Mouse (Mus musculus) cerebellum, adult 8-10 months (tissue): ENCODE measurements around the gene Gabra5.

ENCODE experiments used
- DNase-seq: peaks from one replicate; pipeline ENCODE4 v3.0.0; 2022

The Gabra5 gene

DNA sequence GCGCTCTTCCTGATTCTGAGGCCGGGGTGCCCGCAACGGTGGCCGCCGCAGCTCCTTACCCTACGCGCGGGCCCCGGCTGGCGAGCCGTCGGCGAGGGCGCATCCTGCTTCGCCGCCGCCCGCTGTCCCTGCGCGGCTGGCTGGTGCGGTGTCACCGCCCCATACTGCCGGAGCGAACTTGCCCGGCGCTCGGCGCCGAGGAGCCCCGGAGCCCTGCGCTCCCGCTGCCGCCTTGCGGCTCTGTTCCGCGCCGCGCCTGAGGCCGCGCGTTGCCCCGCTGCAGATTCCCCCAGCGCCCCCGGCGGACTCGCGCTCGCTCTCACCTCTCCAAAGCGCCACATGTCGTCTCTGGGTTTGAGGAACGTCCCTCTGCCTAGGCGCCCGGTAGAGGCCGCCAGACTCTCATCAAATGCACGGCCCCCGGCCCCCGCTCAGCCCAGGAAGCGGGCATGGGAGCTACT, at the start of gene Gabra5:
Gabra5 (minus strand) TSS at position 379 of the 461 bp plus-strand sequence.
- DNase-seq = no peak

DNA sequence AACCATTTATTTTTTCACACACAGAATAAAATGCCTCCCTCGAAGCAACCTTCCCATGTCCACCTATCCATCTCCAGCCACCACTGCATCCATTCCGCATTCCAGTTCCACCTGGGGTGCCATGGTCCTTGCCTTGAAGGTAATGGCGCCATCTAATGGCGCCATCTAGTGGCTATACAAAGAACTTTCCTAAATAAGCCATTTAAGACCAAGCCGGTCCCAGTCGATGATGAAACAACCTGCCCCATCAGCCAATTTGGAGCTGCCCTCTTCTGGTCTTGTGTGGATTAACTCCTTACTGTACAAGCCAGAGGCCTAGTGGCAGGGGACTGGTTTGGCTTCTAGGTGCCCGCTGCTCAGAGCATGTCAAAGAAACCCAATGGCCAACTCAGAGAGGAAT, 28.7 kb upstream of the Gabra5 start:
- no peak for DNase-seq

DNA sequence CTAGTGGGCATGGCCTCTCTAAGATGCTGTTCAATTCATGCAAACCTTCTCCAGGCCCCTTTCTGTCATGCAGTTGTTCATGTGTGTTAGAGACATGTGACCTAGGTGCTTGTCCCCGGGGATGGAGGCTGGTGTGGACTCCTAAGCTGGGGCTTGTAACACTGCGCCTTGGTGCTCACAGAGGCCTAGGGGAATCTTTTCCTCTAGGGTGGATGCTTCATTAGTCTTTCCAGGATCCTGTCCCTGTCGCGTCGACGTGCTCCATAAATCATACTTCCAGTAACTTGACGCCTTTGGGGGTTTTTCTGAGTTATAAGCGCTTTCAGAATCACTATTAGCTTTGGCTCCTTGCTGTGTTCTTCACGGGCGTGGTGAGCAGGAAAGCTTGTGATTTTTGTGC, 22.8 kb upstream of the Gabra5 start:
- DNase-seq = no peak

DNA sequence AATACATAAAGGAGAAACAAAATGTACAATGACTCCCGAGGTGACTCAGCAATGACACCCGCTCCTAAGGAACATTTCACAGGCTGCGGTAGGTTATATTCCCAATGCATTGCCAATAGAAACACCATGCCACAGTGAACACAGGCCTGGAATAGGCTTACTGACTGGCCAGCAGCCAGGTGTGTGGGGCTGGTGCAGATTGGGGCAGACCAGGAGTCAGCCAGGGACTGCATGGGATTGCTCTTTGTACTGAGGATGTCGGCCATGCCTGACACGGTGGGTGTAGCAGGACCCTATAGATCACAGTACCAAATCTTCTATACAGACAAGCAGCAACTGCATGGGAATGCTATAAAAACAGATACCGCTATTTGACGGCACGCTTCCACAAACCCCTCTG, 20.1 kb upstream of the Gabra5 start:
- DNase-seq = no peak

DNA sequence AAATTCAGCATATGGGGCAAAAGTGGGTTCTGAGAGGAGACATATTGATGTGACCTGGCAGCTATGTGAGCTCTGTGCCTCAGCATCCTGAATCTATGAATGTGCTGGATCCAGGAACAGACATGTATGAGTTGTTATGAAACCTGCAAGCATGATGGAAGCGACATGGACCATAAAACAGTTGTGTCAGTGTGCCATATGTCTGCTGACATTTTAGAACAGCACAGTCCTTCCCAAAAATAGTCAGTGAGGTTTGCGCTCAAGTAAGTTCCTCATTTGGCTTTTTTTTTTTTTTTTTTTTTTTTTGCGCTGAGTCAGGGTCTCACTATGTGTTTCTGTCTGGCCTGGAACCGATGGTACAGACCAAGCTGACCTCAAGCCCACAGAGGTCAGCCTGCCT, 19.6 kb upstream of the Gabra5 start:
- DNase-seq = no peak

DNA sequence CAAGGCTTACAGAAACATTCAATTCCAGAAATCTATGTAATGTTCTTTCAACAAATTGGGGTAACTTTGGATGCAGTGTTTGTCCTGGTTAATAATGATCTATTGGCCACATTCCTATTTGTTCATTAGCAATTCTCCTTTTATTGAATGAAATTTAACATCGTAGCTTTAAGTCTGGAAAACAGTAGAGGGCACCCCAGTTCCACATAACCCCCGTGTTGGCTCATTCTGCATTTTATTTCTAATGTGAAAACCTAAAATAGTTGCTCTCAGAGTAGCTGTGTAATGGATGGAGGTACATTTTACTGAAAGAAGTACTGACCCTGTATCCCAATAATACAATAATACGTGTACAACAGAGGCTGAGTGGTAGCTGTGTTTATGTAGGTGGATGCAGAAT, 3.1 kb upstream of the Gabra5 start:
- peak; percentile 35 for DNase-seq

DNA sequence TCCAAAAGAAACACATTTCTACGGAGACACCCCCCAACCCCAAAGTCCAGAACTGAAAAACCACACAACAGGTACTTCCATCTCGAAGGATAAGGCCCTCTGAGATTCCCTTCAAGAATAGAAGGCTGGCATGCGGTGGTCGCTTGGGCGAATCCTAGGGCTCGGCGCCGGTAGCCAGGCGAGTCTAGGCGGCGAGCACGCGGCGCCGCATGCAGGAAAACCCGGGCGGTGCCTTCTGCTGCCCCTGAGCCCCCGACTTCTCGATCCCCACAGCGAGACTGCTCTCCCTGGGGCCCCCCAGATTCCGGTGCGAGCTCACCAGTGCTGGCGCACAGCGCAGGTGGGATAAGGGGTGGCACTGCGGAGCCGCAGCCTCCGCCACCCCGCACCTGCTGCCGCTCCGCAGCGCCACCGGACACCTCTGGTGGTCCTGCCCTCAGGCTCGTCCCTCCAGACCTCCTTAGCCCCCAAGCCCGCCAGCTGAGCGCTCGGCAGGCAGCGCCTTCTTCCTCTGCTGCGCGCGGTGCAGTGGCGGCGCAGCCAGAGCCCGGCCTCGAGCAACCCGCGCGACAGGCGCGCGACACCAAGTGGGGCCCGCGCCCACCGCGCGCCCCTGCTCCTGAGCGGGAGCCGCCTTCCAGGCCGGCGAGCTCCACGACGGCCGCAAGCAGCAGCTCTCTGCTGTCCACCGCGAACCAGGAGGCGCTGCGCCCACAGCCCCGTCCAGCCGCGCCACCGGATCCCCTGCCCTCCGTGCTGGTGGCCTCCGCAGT, 813 bp downstream of the Gabra5 start:
- no peak for DNase-seq

DNA sequence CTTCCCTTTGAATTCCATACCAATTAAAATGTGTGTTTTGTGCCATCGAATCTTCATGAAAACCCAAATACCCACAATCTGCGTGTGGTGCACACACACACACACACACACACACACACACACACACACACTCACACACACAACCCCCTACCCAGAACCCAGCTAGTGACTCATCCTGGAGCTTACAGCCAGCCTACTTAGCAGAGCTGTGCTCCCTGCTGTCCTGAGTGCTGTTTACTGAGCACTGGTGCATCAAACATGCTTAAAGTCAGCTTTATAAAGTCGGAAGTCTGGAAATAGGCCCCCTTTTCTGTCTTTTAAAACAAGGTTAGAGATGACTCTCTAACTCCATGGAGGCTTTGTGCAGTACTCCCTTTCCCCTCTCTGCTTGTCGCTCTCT, 7.0 kb downstream of the Gabra5 start:
- DNase-seq = no peak

DNA sequence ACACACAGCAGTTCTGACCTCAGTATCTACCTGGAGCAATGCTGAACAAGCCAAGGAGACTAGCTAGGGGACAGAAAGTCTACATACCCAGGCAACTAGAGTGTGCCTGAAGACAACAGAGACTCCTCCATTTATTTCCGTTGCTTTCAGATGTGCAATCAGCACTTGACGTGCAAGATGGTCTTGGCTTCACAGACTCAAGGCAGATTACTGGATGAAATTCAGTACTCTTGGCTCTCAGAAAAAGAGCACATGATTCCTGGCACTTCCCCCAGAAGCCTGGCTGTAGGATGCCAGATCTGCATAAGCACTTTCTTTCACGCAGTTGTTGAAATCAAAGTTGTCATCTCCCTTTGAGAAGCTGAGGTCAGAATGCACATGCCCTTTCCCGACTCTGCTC, 18.1 kb downstream of the Gabra5 start:
- DNase-seq = no peak

DNA sequence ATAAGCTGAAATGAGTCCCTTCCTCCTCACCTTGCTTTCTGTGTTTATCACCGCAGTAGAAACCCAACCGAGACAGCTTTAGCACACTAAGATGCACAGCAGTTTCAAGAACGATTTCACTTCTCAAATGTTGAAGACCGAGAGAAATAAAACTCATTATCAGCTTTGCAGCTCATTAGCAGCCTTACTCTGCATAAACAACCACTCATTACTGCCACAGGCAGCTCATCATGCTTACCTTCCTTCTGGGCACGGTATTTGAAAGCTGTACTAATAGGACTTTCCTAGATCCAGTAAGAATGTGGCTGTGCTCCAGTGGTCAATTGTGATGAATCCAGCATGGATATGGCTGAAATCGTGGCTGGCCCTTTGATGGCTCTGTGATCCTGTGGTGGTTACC, 23.0 kb downstream of the Gabra5 start:
- DNase-seq = no peak

DNA sequence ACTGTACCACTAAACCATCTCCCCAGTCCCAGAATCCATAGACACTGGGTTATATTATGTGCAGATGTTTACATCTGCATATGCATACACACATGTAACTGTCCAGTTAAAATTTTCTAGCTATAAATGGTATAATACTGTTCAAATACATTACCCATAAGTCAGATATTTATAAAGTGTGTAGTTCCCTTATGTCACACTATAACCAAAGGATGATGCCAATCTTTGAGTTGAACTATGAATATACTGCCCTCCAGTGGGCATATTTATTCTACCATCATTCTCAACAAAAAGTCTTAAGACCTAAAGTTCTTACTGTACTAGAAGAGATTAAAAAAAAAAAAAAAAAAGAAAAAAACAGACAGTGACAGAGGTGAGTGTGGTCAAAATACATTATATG, 27.0 kb downstream of the Gabra5 start:
- no peak for DNase-seq

DNA sequence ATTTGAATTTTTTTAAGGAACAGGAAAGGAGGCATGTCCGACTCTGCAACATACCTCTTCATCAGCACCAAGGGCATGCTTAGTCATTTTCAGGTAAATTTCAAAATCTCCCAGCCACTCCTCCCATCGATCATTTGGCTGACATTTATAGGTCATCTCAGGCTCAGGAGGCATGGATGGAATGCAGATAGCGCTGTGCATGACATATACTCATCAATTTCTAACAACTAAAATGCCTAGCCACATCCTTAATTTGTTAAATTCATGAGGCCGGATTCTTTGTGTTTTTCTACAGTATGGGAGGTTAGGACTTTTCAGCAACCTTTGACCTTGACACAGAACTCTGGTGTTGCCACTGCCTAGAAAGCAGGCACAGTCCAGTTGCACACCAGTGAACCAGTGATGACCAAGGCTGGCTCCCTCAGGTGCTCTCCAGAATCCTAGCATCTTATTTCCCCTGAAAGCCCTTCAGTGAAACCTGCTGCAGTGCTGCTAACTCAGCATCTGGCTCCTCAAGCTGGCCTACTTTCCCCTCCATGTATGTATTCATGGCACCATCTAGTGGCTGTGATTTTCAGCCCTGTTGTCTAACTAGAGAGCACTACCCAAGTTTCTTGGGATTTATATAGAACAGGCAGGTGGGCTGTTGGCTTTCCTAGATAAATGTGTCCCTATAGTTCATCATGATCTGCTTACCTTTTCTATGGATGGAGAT, 35.9 kb downstream of the Gabra5 start:
- peak; percentile 16 for DNase-seq

DNA sequence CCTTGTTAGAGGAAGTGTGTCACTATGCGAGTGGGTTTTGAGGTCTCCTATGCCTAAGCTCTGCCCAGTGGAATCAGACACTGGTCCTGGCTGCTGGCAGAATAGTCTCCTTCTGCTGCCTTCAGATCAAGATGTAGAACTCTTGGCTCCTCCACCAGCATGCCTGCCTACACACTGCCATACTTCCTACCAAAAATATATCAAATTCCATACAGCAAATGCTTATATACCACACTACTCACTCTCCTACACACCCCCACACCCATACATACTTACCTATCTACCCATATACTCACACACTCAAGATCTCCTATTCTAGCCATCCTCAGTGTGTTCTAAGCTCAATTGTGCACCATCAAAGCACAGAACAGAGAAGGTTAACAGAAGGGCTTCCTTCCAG, 38.5 kb downstream of the Gabra5 start:
- DNase-seq = no peak

DNA sequence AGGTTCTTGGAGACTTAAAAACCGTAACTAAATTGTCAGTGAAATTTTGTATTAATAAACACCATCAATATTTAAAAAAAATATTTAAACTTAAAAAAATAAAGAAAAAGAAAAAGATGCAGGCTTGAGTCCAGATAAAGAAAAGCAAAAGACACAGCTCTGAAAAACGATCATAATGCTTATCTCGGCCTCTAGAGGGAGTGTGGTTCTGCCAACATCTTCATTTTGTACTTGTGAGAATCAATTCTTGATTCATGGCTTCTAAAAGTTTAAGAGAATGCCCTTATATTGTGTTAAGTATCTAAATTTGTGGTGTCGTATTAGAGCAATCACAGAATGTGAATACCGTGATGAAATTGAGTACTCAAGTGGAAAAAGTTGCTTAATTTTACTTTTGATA, 49.5 kb downstream of the Gabra5 start:
- DNase-seq = no peak

DNA sequence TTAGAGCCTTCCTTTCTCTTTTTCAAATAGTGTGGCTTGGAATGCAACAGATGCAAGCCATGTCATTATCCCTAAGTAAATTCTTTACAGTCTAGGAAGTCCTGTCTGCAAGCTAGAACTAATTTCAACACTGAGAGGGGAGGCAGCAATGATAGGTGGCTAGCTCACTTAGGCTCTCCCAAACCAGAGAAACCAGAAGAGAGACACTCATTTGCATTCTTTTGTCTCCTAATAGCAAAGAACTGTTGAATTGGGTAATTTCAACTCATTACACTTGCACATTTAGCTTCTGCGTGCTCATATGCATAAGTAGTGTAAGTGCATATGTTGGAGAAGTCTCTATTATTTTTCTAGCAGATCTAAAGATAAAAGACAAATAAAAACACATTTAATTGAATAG, 61.6 kb downstream of the Gabra5 start:
- DNase-seq = no peak

DNA sequence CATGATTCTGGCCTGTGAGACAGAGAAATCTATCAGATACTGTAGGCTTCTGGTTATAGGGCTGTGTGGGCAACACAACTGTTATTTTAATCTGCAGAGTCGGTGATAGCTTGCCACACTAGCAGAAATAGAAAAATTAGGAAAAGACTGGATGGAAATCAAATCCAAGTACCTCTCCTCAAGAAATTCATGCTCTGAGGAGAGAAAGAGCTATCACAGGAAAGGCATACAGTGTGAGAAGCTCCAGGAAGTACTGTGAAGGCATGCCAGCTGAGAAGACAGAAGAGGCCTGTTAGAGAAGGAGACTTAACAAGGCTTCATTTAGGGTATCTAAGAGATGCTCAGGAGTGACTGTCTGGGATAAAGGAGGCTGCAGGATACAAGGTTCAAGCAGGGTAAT, 87.2 kb downstream of the Gabra5 start:
- DNase-seq = no peak

DNA sequence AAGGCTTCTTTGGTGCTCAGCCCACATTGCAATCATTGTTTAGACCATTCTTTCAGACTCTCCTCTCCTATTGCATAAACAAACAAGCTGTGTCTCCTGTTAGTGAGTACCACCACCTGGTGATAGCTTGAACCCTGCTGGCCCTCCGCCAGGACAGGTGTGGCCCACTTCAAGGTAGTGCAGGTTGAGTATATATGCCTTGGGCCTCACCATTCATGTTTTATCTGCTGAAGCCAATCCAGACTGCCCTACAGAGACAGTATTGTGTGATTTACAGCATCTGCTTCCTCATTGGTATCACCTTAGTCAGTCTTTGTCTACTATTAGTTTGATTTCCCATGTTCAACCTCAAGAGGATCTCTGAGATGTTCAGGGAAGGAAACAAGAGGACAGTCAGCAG, 88.8 kb downstream of the Gabra5 start:
- DNase-seq = no peak

DNA sequence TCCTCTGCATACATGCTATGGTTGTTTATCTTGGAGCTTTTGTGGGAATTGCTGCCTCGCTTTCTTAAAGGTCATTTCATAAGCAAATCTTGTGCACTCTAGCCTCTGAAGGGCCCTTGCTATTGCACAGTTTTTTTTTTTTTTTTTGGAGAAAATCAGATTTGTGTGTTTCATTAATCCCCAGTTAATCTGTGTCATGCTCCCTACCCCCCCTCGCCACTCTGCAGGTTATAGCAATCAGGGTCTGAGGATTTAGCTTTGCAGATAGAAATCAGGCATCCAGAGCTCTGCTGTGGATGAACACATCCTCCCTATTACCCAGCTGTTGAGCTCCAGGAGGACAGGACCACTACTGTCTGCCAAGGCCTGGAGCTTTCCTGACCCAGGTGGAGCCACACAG, 90.5 kb downstream of the Gabra5 start, which contains the start of gene Gabrb3:
Gabrb3 (plus strand) TSS at position 301 of the 400 bp plus-strand sequence.
- DNase-seq = no peak

DNA sequence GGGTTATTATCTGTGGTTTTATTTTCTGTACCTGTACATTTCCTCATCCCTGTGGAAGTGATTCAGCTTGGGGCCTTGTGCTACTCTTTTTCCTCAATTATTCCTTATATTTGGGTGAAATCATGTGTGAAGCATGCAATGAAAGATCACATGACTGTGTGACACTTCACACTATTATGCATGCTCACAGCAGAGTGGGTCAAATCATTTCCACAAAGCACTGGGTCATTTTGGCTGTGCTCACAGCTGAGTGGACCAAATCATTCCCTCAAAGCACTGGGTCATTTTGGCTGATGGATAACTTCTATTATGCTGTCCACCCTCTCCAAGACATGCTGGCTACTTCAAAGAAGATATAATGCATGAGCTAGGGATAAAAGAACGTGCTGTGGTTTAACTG, 97.0 kb downstream of the Gabra5 start:
- no peak for DNase-seq

DNA sequence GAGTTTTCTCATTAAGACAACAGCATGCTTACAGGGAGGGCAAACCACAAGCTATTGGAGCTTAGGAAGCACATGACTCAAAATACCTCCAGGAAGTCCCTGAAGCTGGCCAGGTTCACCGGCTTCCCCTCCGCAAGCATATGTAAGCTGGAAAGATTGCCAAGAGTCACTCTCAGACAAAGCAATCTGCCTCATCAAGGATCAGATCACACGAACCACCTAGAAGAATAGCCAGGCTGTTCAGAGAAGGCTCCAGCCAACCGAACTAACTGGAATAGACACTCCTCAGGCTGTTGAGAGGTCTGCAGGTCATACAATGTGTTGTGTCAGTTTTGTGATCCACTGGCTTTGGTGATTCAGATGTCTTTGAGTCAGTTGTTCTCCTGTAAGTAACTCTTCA, 98.7 kb downstream of the Gabra5 start:
- DNase-seq = no peak

DNA sequence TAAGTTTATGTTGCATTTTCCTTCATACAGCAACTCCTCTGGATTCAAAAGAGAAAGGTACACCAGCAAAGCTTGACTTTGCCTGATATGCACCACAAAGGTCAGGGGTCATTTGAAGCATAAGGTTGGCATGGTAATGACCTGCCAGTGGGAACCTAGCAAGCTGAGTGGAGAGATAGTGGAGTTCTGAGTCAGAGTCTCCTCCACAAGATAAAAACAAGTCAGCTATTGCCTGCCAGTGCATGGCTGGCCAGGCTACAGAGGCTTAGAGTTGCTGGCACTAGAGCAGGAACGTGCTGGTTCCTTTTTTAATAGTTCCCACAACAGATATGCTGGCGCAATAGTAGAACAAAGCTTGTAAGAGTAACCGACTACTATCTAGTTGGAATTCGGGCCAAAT, 116.3 kb downstream of the Gabra5 start:
- no peak for DNase-seq

DNA sequence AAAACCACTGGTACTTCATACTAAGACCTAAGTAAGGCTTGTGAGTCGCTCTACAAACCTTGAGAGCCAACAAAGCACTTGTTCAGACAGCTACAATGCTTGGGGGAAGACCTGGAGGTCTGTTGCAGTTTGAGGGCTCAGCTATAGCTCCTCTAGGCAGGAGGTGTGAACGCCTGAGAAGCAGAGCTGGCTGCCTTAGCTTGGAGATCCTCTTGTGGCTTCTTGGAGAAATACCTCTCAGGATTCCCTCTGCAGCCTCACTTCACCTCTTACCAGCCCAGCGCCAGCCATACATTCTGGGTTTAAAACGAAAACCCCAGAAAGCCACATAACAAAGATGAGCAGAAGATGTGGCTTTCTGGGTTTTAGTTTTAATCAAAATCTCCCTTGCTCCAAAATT, 119.8 kb downstream of the Gabra5 start:
- DNase-seq = no peak

DNA sequence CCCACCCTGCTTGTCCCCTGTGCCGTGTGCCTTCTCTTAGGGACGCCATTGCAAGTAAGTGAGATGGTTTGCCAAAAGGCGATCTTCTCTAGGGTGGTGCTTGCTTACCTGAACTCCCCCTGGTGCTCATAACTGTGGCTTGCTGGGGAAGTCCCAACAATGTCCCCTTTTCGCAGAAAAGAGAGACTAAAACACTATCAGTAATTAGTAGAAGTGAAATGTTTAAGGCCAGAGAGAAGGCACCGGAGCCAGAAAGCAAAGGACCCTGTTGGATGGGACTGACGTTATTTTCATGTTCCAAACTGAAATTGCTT, 122.6 kb downstream of the Gabra5 start:
- DNase-seq = no peak

DNA sequence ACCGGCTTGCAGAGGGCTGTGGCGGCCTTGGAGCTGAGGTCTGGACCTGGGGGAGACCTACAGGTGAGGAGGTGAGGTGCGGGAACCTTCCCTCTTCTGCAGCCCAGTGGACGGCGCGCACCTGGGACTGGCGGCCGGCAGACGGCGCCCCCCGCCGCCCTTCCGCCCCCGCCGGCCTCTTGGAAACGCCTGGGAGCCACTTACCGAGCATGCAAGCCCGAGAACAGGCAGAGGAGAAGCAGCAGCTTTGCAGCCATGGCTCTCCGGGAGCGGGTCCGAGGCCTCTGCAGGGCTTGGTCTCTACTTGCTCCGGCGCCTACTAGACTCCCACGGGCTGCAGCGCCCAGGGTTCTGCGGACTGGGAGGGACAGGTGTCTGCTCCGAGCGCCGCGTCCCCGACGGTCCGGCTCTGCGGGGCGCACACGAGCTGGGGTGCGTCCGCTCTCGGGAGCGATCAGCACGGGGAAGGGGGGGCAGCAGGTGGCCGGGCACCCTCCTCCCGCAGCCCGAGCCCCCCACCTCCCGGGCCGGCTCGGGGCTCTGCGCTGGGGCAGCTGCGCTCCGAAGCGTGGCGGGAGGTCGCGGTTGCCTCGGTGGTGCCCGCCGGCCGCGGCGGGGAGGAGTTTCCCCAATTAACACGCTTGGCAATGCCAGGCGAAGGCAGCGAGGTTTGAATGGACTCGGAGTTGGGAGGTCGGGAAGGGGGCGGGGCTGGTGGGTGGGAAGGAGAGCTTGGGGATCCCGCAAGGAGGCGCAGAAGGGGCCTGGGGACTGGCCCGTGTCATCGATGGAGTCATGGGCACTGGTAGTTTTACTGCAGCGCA, 123.1 kb downstream of the Gabra5 start, which contains the start of gene Gabrg3:
Gabrg3 (minus strand) TSS at position 672 of the 824 bp plus-strand sequence.
- DNase-seq = no peak
